Mouse (Mus musculus) thymus, postnatal 25 days (tissue): Measurements from ENCODE around the gene Ccl26.

Experiments
- DNase-seq: peaks from one replicate; pipeline ENCODE4 v3.0.0; 2022

Gene Ccl26

DNA sequence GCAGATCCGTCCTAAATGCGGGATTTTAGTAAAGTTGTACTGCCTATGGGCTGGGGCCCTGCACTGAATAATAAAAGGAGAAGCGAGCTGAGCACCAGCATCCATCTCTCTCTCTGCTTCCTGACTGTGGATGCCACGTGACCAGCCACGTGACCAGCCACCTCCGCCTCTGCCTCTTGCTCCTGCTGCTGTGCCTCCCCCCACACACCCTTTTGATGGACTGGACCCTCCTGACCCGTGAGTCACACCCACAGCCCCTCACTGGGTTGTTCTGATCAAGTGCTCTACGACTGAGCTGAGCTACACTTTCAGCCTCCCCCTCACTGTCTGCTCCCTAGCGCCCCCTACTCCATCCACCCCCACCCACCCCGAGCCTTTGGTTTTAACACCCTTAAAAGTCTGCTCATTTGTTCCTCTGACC lies 25.6 kb downstream of the Ccl26 start:
- peak; percentile 27 for DNase-seq

GRCm38 (mm10) chr5:135537326-135537725 lies 26.0 kb downstream of the Ccl26 start:
- DNase-seq = peak; percentile 22

DNA sequence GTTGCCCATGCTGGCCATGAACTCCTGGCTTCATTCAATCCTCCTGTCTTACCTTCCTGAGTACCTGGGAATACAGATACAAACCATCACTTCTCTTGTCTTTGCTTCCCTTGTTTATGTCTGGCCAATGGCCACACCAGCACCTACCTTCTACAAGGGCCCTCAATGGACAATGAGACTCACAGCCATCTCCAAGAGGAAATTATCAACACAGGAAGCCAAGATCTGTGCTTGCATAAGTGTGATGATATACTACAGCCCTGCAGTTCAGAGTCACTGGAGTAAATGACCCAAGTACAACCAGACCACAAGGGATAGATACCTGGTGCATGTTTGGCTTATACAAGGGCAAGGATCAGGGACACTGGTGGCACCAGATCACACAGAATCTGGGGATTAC lies 27.5 kb downstream of the Ccl26 start:
- no peak for DNase-seq

GRCm38 (mm10) chr5:135533431-135533830 lies 29.9 kb downstream of the Ccl26 start:
- no peak for DNase-seq

DNA sequence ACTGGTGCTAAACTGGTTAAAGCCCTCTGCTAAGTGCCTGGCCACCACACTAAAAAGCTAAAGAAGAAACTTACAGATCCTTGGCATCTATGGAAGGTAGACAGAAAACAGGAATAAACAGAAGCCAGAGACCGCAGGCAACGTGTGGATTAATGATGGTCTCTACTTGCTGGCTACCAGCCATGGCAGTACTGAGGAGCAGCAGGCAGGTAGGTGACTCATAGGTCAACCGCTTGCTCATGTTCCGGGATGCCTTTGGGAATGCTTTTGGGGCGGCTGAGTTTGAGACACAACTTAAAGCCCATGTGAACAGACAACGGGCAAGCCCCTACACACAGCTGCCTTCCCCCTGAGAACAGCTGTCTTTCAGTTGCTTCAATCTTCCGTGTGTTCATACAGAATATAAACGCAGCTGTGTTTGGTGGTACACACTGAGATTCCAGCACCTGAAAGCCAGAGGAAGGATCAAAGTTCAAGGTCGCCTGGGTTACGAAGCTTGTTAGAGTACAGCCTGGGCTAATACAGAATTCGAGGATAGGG lies 32.0 kb downstream of the Ccl26 start:
- no peak for DNase-seq

- no peak for DNase-seq
Measured at GRCm38 (mm10) chr5:135529964-135530363, 33.4 kb downstream of the Ccl26 start.

- no peak for DNase-seq
Measured at GRCm38 (mm10) chr5:135529310-135529709, 34.1 kb downstream of the Ccl26 start.

GRCm38 (mm10) chr5:135527986-135528385 lies 35.4 kb downstream of the Ccl26 start:
- DNase-seq = no peak

GRCm38 (mm10) chr5:135524660-135525560 lies 38.5 kb downstream of the Ccl26 start:
- no peak for DNase-seq

- DNase-seq = no peak
Measured at GRCm38 (mm10) chr5:135524087-135524486, 39.3 kb downstream of the Ccl26 start.

GRCm38 (mm10) chr5:135522111-135522722 lies 41.2 kb downstream of the Ccl26 start:
- no peak for DNase-seq

DNA sequence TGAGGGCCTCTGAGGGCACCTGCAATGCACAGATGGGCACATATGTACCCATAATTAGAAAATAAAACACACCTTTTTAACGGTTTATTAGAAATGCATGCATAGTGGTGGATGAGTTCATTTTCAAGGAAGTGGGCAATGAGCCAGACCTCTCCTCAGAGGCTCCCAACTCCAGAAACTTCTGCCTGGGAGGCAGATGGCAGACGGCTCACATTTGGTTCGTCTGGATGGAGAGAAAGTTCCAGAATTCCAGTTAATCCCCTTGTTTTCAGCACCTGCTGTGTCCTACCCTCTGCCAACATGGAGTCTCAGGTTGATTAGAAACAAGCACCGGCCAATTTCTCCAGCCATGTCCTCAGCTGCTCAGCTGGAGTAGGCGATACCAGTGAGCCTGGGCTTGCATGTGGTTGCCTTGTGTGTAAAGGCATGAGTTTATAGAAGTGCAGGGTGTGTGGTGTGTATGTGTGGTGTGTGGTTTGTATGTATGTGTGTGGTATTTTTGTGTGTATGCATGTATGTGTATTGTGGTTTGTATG lies 46.0 kb downstream of the Ccl26 start:
- DNase-seq = no peak

DNA sequence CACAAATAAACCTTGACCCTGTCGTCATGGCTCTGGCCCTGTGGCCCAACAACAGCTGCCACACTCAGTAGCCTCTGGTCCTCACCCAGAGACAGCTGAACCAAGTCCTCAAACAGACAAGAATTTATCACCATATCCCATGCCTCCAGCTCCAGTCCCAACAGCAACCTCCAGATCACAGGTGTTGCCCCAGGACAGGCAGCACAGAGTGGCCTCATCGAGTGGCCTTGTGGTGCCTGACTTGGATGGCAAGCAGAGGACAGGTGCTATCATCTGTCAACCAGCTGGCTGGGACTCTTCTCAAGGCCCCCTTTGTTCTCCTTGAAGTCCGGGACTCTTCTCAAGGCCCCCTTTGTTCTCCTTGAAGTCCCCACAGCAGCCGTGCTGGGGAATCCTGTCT lies 50.2 kb downstream of the Ccl26 start:
- no peak for DNase-seq

DNA sequence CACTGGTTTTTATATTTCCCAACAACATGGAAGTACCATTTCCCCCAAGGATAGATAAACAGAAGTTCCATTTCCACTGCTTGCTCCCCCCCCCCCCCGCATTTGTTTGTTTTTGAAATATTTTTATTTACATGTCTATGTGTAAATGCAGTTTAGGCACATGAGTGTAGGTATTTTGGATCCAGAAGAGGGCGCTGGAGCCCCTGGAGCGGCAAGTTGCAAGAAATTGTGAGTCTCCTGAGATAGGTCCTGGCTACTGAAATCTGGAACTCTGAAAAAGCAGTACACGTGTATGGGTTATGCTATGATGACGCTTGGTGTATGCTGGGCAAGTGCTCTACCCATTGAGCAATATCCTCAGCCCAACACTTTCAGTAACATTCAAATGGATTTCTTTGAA lies 52.3 kb downstream of the Ccl26 start:
- no peak for DNase-seq
